Mouse (Mus musculus): ENCODE results near the gene Ccnyl1. TPM values are rescaled to one million over a fixed set of nuclear protein-coding genes. Genes with fewer than 3 reads are reported as not detected.

Gene Ccnyl1
- polyA plus RNA-seq, 1 experiment from 2014 or later, result 3.9 TPM

DNA sequence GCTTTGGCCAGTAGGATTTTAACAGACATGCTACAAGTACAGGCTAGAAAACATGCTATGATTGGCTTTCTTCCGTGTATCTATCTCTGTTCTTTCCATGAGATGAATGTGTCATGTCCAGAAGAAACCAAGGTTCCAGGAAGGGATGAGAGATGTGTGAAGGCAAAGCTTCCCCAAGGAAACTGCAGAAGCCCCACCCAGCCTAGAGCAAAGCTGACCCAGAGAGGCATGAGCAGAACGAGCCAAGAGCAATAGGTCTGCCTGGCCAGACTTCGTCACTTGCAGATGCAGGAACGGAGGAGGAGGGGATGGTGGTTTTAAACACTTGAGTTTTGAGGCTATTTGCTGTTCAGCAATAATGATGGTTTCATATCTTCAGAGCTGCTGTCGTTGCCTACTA is 67.5 kb downstream of the Ccnyl1 start:
- TF ChIP-seq CTCF (IDR thresholded peaks at IDR 0.05; ENCODE audit: low read depth), result no peak
- TF ChIP-seq EP300 (optimal IDR thresholded peaks at IDR 0.05), result no peak
- Histone ChIP-seq H3K27me3 (ENCODE audit: control insufficient read depth, insufficient read depth, low read length) (no peaks in the 10 kb centered on the region), H3K4me2 (replicated peaks; ENCODE audit: low read depth) (no peak overlapping the region), H3K27ac (replicated peaks) (peak overlapping the region; percentile 69; the same call in 1 of the 2 replicates), H3K36me3 (ENCODE audit: control insufficient read depth, insufficient read depth, low read length) (no peaks in the 10 kb centered on the region), H3K4me3 (ENCODE audit: low read depth, low read length) (no peak overlapping the region), H3K9ac (ENCODE audit: low read length) (no peak overlapping the region), H3K9me3 (ENCODE audit: control insufficient read depth, low read length) (no peaks in the 10 kb centered on the region), H3K4me1 (replicated peaks; ENCODE audit: control insufficient read depth, insufficient read depth) (0 out of 2 replicates have a peak, but pooled peaks cover 6% of the 10 kb centered on the region)
- DNase-seq (ENCODE audit: low spot score) (no peak), ATAC-seq (ENCODE audit: low FRiP score, low TSS enrichment) (peak; percentile 44)
- 67% methylated on average over 5 of the region's 5 CpGs for WGBS

DNA sequence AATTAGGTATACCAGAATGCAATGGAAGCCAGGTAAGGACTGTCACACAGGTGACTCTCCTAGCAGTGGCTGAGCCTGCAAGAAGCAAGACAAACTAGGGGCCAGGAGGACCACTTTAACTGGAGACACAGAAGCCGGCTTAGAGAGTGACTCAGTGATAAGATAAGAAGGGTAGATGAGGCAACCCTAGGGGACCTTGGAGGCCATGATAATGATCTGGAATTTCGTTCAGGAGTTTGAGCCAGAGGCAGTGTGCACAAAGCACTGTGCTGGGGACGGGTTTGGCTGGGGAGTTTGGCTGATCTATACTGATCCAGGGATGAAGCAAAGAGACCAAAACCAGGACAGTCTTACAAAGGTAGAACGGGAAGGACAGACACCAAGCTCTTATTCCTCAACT is 71.4 kb downstream of the Ccnyl1 start:
- Histone ChIP-seq H3K4me1 (replicated peaks; ENCODE audit: control insufficient read depth, insufficient read depth) (no peaks in the 10 kb centered on the region), H3K36me3 (ENCODE audit: control insufficient read depth, insufficient read depth, low read length) (no peaks in the 10 kb centered on the region), H3K9ac (ENCODE audit: low read length) (no peak overlapping the region), H3K27ac (replicated peaks) (no peak overlapping the region), H3K4me3 (ENCODE audit: low read depth, low read length) (no peak overlapping the region), H3K9me3 (ENCODE audit: control insufficient read depth, low read length) (no peaks in the 10 kb centered on the region), H3K4me2 (replicated peaks; ENCODE audit: low read depth) (no peak overlapping the region), H3K27me3 (ENCODE audit: control insufficient read depth, insufficient read depth, low read length) (no peaks in the 10 kb centered on the region)
- ATAC-seq (ENCODE audit: low FRiP score, low TSS enrichment) (no peak), DNase-seq (ENCODE audit: low spot score) (no peak)
- WGBS, result 61% methylated on average over 4 of the region's 4 CpGs
- TF ChIP-seq EP300 (optimal IDR thresholded peaks at IDR 0.05) (no peak), CTCF (IDR thresholded peaks at IDR 0.05; ENCODE audit: low read depth) (no peak)

DNA sequence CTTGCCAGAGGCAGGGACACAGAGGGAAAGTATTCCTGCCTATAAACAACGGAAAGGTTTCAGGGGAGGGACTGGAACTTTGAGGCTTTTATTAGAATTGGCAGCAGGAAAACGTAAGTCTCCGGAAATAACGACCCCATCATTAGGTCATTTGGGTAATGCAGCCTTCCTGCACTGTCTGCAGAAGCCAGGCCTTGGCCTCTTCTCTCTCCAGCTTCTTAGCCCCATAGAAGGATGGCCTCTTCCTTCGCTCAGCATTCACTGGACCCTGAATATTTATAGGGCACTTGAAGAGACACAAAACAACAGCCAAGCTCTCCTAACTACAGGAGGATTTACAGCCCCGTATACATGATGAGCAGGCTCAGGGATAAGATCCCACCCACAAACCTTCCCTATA is 79.9 kb downstream of the Ccnyl1 start:
- TF ChIP-seq EP300 (optimal IDR thresholded peaks at IDR 0.05) (no peak), CTCF (IDR thresholded peaks at IDR 0.05; ENCODE audit: low read depth) (no peak)
- no peak overlapping the region for H3K9ac ChIP-seq (ENCODE audit: low read length)
- no peak overlapping the region for H3K27ac ChIP-seq (replicated peaks)
- H3K9me3 ChIP-seq (ENCODE audit: control insufficient read depth, low read length), result no peaks in the 10 kb centered on the region
- WGBS, result 54% methylated on average over 6 of the region's 6 CpGs
- ATAC-seq (ENCODE audit: low FRiP score, low TSS enrichment), result no peak
- DNase-seq (ENCODE audit: low spot score), result no peak
- H3K4me1 ChIP-seq (replicated peaks; ENCODE audit: control insufficient read depth, insufficient read depth), result no peaks in the 10 kb centered on the region; the same call in 1 of the 2 replicates
- H3K4me2 ChIP-seq (replicated peaks; ENCODE audit: low read depth), result no peak overlapping the region
- H3K27me3 ChIP-seq (ENCODE audit: control insufficient read depth, insufficient read depth, low read length), result no peaks in the 10 kb centered on the region
- no peak overlapping the region for H3K4me3 ChIP-seq (ENCODE audit: low read depth, low read length)
- no peaks in the 10 kb centered on the region for H3K36me3 ChIP-seq (ENCODE audit: control insufficient read depth, insufficient read depth, low read length)

DNA sequence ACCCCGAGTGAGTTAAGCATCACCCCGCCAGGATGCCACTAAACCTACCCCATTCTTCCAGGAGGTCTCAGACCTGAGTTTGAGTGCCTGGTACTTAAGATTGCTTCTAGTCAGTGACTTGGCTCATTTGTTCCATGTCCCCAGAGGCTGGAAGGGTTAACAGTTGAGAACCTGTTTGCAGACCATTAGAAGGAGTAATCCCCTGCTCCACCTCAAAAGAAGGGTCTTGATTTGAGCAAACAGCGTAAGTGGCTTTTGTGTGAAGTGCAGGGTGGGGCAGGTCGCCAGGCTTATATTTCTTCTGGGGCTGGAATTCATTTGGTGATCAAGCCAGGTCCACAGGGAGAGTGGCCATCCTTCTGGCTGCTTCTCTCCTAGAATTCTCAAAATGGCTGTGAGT is 83.0 kb downstream of the Ccnyl1 start:
- TF ChIP-seq CTCF (IDR thresholded peaks at IDR 0.05; ENCODE audit: low read depth), result no peak
- no peak for TF ChIP-seq EP300 (optimal IDR thresholded peaks at IDR 0.05)
- no peaks in the 10 kb centered on the region; the same call in 1 of the 2 replicates for H3K4me1 ChIP-seq (replicated peaks; ENCODE audit: control insufficient read depth, insufficient read depth)
- no peak overlapping the region for H3K4me3 ChIP-seq (ENCODE audit: low read depth, low read length)
- DNase-seq (ENCODE audit: low spot score) (no peak), ATAC-seq (ENCODE audit: low FRiP score, low TSS enrichment) (no peak)
- no peaks in the 10 kb centered on the region for H3K9me3 ChIP-seq (ENCODE audit: control insufficient read depth, low read length)
- H3K27me3 ChIP-seq (ENCODE audit: control insufficient read depth, insufficient read depth, low read length), result no peaks in the 10 kb centered on the region
- no peak overlapping the region for H3K9ac ChIP-seq (ENCODE audit: low read length)
- no peak overlapping the region for H3K27ac ChIP-seq (replicated peaks)
- WGBS, result 68% methylated on average over 4 of the region's 4 CpGs
- no peak overlapping the region for H3K4me2 ChIP-seq (replicated peaks; ENCODE audit: low read depth)
- H3K36me3 ChIP-seq (ENCODE audit: control insufficient read depth, insufficient read depth, low read length), result no peaks in the 10 kb centered on the region

Other genes starting within 250 kb of the Ccnyl1 start
- 8.5 and 9.2 TPM in 2 replicates for gene Creb1, start 157.8 kb upstream of the Ccnyl1 start, polyA plus RNA-seq (2015; fragmentation: Nextera tagmentation; extraction: Ambion mirVana)
- gene Mettl21a, start 73.2 kb upstream of the Ccnyl1 start, polyA plus RNA-seq (2015; fragmentation: Nextera tagmentation; extraction: Ambion mirVana), result 14.8 and 15.0 TPM in 2 replicates
- gene Fzd5, start 47.3 kb downstream of the Ccnyl1 start, polyA plus RNA-seq (2015; fragmentation: Nextera tagmentation; extraction: Ambion mirVana), result 3.7 and 3.8 TPM in 2 replicates

Measured in stomach, postnatal 0 days (tissue).